Mouse (Mus musculus) kidney, adult 2 months (tissue): ENCODE results near the gene Arhgap10.

Experiments used
- CTCF ChIP-seq: fragments of 200-500 bp; conservative IDR thresholded peaks from 2 replicates; pipeline ENCODE4 v1.5.1; 2011; ENCODE audit warnings: low read depth, mild to moderate bottlenecking, control low read depth, low read length, moderate library complexity, mixed read lengths; ENCODE audit not compliant: insufficient read depth, insufficient read length
- POLR2A ChIP-seq: fragments of 200-500 bp; IDR thresholded peaks from one replicate; pipeline ENCODE4 v1.6.1; 2011; ENCODE audit warnings: low read depth, low read length, control low read depth

DNA sequence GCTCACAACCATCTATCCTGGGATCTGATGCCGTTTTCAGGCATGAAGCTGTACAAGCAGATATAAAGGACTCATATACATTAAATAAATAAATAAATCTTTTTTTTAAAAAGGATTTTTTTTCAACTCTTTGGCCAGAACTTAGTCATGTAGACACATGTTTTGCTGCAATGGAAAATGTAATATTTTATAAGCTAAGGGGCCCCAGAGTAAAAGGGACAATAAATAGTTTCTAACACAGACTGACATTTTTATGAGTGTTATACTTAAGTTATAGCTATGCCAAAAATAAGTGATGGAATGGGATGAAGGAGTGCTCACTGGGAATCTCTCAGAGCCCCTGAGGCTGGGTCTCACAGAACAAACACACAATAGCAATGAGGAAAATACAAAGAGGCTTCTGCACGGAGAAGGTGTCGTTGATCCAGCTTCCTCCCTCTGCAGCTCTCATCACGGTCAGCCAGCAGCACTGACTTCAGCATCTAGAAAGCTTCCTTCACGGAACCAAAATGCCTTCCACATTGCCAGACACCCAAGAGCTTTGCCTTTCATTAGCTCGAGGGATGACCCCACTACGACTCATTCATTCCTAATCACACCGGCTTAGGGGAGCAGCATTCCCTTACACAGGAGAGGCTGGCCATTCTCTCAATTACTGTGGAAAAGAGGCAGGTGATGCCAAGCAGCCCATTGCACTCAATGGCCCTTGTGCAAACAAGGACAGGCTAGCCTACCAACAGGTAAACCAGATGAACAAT, 3.5 kb upstream of the Arhgap10 start:
- TF ChIP-seq CTCF (no peak), POLR2A (no peak)
